Mouse (Mus musculus): ENCODE measurements around the gene Radil. TPM values are rescaled to one million over a fixed set of nuclear protein-coding genes. Genes with fewer than 3 reads are reported as not detected.
A peak's percentile ranks its signal among the peaks of the same experiment; 100 is the strongest.

Gene Radil
- not detected in 3 replicates for total RNA-seq (2017)

DNA sequence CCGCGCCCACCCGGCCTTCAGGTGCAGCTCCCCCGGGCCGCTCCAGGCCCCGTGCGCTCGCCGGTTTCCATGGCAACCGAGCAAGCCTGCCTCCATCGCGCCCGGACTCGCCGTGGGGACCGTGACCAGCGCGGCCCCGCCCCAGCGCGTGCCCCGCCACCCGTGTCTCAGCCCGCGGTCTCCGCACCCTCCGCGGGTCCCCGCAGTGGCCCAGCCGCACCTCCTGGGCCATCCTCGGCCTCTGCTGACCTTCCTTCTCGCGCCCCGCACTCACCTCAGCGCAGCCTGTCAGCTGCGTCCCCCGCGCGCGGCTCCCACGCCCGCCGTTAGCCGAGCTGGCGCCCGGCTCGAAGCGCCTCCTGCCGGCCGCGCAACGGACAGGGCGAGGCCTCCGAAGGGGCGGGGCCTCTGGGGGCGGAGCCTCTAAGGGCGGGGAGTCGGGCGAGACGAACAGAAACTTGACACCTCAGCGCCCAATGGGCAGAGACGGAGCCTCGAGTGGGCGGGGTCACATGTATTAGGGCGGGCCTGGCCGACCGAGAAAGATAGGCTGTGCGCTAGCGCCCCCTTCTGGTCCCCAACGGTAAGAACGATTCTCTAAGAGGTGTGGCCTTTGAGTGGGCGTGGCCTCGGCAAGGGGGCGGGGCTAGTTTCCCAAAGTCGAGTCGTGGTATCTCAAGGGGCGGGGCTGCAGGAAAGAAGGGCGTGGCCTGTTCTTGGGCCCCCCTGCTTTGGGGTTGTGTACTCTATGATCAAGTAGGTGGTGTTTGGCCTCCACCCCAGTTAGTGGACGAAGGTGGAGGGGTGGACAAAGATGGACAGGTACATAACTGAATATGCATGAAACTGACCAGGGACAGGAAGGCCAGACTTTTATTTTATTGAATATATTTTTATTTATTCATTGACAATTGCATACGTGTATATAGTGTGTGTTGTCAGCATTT lies at the start of gene Radil:
Radil (minus strand) TSS at position 393 of the 947 bp plus-strand sequence.
- ATAC-seq (replicated peaks; ENCODE audit: insufficient number of reproducible peaks, low FRiP score, low TSS enrichment, poor library complexity, severe bottlenecking): peak; percentile 57

- ATAC-seq (replicated peaks; ENCODE audit: insufficient number of reproducible peaks, low FRiP score, low TSS enrichment, poor library complexity, severe bottlenecking): no peak
These were observed 46.9 kb upstream of the Radil start for GRCm38 (mm10) chr5:142597648-142598390.

DNA sequence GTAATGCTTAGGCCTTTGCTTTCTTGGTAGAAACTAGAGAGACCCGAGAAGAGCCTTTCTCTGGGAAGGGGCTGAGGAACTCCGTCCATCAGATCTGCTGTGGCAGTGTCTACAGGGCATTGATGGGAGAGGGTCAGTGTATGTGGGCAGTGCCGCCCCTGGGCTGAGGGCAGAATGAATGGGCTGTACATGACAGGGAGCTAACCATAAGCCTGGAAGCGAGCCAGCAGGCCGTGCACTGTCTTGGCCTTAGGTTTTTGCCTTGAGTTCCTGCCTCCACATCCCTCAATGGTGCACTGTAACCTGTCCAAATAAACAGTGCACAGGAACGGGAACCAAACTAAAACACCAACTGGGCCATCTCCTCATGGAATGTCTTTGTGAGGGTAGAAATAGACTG lies 45.8 kb upstream of the Radil start:
- no peak for ATAC-seq (replicated peaks; ENCODE audit: insufficient number of reproducible peaks, low FRiP score, low TSS enrichment, poor library complexity, severe bottlenecking)

DNA sequence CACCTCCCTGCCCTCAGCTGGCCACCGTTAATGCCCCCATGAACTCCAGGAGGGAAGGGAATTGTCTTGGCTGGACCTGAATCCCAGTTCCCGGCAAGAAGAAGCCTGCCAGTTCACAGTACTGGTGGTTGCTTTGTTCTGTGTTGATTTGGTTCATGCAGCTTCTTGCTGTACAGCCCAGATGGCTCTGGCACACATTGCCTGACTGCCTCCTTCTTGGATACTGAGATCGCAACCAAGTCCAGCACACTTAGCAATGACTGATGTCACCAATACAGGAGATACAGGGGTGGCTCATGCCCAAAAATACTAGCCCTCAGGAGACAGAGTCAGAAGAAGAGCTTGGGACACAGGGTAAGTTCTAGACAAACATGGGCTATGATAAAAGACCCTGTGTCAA lies 44.8 kb upstream of the Radil start:
- ATAC-seq (replicated peaks; ENCODE audit: insufficient number of reproducible peaks, low FRiP score, low TSS enrichment, poor library complexity, severe bottlenecking): no peak

GRCm38 (mm10) chr5:142590953-142591616 lies 40.2 kb upstream of the Radil start:
- no peak for ATAC-seq (replicated peaks; ENCODE audit: insufficient number of reproducible peaks, low FRiP score, low TSS enrichment, poor library complexity, severe bottlenecking)

DNA sequence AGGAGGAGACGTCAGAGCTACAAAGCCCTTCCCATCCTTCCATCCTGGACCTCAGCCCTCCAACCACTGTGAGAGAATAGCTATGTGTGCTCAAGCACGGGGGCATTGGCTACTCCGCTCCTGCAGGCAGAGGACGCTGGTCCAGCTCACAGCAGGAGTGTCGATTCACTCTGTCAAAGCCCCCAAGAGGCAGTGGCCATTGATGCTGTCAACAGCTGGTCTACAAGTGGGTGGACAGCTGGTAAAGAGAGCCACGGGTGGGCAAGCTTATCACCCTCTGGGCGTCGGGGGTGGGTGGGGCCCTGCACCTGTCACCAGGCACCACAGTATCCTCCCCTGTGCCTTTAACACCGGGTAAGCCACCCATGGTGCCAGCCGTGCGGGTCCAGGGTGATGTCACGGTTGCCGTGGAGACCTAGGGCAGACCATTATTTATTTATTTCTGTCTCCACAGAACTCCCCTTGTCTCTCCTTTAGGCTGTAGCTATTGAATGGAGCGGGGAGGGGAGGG lies 32.8 kb upstream of the Radil start:
- no peak for ATAC-seq (replicated peaks; ENCODE audit: insufficient number of reproducible peaks, low FRiP score, low TSS enrichment, poor library complexity, severe bottlenecking)

GRCm38 (mm10) chr5:142581517-142581916 lies 30.6 kb upstream of the Radil start:
- ATAC-seq (replicated peaks; ENCODE audit: insufficient number of reproducible peaks, low FRiP score, low TSS enrichment, poor library complexity, severe bottlenecking): no peak

DNA sequence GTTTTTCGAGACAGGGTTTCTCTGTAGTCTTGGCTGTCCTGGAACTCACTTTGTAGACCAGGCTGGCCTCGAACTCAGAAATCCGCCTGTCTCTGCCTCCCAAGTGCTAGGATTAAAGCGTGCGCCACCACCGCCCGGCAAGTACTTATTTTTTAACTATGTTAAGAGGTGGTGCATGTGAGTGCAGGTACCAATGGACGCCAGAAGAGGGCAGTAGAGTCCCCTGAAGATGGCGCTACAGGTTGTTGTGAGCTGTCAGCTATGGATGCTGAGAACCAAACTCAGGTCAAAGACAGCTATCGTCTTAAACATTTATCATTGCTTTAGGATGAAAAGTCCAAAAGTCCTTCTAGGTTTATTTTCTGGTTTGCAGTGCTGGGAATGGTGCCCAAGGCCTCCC lies 27.3 kb upstream of the Radil start:
- no peak for ATAC-seq (replicated peaks; ENCODE audit: insufficient number of reproducible peaks, low FRiP score, low TSS enrichment, poor library complexity, severe bottlenecking)

- no peak for ATAC-seq (replicated peaks; ENCODE audit: insufficient number of reproducible peaks, low FRiP score, low TSS enrichment, poor library complexity, severe bottlenecking)
These were observed 25.9 kb upstream of the Radil start for GRCm38 (mm10) chr5:142576832-142577231.

DNA sequence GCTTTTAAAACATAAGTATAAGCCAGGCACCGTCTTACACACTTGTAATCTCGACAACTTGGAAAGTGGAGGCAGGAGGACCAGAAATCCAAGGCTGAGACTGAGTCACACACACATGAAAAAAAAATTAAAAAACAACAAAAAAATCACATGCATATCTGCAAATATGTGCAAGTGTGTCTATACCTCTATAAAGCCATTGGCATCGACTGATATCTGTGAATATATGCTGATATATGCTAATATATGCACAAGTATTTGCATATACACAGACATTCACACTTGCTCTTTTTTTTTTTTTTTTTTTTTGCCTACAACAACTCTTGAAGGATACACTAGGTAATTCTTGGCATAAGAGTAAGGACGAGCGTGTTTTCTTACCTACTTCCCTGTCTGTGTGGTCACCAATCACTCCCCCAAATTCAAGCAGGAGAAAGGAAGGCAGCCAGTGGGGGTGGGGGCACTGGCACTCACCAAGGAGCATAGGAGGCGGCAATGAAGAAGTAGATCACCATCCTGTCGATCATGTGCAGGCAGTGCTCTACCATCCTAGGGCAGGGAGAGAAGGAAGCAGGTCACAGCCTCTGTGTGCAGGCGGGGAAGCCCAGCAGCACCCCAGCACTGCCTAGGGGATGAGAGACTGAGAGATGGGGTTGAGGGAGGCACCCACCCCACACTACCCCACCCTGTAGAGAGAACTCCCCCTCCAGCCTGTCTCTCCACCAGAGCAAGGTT lies 23.6 kb upstream of the Radil start:
- ATAC-seq (replicated peaks; ENCODE audit: insufficient number of reproducible peaks, low FRiP score, low TSS enrichment, poor library complexity, severe bottlenecking): no peak

- ATAC-seq (replicated peaks; ENCODE audit: insufficient number of reproducible peaks, low FRiP score, low TSS enrichment, poor library complexity, severe bottlenecking): no peak
These were observed 13.7 kb upstream of the Radil start for GRCm38 (mm10) chr5:142564606-142565005.

DNA sequence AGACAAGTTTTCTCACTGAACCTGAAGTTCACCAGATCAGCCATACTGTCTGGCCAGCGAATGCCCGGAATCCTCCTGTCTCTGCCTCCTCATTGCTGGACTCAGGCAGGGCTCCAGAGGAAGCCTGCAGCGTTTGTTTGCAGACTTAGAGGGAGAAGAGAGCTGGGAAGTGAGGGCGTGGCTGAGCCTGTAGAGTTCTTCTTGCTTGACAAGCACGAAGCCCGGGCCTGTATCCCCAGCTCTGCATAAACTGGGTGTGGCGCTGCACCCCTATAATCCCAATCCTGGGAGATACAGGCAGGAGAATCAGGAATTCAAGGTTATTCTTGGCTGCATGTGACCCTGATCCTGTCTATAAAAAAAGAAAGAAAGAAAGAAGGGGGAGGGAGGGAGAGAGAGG lies 9.4 kb upstream of the Radil start:
- ATAC-seq (replicated peaks; ENCODE audit: insufficient number of reproducible peaks, low FRiP score, low TSS enrichment, poor library complexity, severe bottlenecking): no peak

- ATAC-seq (replicated peaks; ENCODE audit: insufficient number of reproducible peaks, low FRiP score, low TSS enrichment, poor library complexity, severe bottlenecking): no peak
These were observed 6.6 kb upstream of the Radil start for GRCm38 (mm10) chr5:142557397-142558067.

DNA sequence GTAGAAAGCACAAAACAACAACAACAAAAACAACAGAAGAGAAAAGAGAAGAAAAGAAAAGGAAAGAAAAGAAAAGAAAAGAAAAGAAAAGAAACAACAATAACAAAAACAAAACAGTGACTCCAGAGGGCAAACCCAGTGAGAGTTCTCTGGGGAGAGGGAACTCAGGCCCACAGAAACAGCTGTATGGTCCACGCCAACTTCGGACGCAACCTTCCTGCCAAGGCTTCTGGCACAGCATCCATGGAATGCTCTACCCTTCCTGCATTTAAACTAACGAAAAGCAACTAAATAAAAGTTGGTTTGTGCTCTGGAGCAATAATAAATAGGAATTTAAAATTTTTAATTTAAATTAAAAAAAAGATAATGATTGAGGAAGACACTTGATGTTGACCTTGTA lies 5.8 kb upstream of the Radil start:
- ATAC-seq (replicated peaks; ENCODE audit: insufficient number of reproducible peaks, low FRiP score, low TSS enrichment, poor library complexity, severe bottlenecking): no peak

GRCm38 (mm10) chr5:142555866-142556265 lies 5.0 kb upstream of the Radil start:
- no peak for ATAC-seq (replicated peaks; ENCODE audit: insufficient number of reproducible peaks, low FRiP score, low TSS enrichment, poor library complexity, severe bottlenecking)

DNA sequence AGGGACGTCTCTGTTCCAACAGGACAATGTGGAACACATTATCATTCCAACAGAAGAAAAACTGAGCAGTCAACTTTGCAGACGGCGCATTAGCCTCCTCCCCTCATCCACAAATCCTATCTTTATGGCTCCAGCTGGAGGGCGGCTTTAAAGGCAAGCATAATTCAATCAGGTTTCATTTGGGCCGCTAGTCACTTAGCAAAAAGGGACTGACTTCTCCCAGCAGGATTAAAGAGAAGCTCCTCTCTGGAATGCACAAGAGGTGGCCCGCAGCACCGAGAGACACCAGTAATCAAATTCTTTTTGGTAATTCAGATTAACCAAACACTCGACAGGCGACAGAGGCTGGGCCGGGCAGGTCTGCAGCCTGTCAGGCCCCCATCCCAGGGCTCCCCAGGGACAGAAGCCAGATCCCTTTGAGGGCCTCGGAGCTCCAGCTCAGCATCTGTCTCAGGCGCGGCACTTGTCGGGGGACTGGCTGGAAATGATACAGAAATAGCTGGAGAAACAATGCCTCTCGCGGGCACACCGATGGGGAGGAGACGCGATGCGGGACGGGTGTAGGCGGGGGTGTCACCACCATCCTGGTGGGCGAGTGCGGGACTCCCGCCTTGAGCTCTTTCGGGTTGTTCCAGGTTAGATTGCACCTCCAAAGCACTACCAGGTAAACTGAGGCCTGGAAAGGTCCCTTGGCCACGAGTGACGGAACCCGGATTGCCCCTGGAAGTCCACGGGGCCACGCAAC lies 765 bp downstream of the Radil start:
- no peak for ATAC-seq (replicated peaks; ENCODE audit: insufficient number of reproducible peaks, low FRiP score, low TSS enrichment, poor library complexity, severe bottlenecking)

DNA sequence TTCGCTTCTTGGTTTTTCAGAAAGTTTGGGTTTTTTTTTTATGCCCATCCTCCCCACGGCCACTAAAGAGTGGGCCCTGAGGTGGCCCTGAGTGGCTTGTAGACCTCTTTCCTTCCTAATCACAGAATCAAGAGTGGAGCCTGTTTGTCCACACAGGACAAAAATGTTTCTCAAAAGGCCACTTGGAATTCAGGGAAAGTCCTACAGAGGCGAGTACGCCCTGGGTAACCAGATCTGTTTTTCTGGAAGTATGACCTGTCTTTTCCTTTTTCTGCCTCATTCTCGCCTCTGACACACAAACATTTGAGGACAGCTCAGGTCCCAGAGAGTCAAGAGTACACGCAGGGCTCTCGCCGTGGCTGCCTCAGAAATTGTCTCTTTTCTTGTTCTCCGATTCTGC lies 1.5 kb downstream of the Radil start:
- ATAC-seq (replicated peaks; ENCODE audit: insufficient number of reproducible peaks, low FRiP score, low TSS enrichment, poor library complexity, severe bottlenecking): no peak
